Comparison of ENCODE assay signal across 22 mouse cellular contexts in the genomic region with DNA sequence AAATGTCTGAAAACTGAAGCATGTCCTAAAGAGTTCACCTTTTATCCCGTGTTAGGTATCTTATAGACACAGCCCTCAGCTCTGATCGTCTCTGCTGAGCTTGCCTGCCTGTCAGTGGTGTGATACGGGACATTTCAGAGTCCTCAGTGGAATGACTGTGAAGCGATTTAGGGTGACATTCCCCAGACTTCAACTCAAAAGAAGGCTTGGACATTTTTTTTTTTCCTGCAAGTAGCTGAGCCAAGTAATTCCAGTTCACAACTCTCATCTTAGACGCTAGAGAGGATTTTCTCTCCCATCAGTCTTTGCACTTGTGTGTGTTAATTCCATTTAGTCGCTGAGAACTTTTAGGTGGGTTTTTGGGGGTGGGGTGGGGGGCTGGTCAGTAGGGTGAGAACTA. TPM values are rescaled to one million over a fixed set of nuclear protein-coding genes. Genes with fewer than 3 reads are reported as not detected.
DNase-seq lines count a peak whose midpoint lies in the region; ATAC-seq lines count a peak whose summit lies in the region.
"Had no signal": no experiment of that assay in that cellular context is flagged by ENCODE, and none has a peak within 500 bp of the region (broad histone marks: within the 10 kb centered on the region; RNA-seq: fewer than 3 reads in every experiment).

No protein-coding gene starts in this region.

- no peak overlapping the region for H3K4me2 ChIP-seq in intestine, embryonic 14.5 days (ENCODE audit: low read length)
- H3K4me2 ChIP-seq in intestine, embryonic 16.5 days (ENCODE audit: low read depth, low read length) = no peak overlapping the region
- peak overlapping the region; percentile 19; the same call in 1 of the 2 replicates for H3K4me2 ChIP-seq in embryonic facial prominence, embryonic 15.5 days (replicated peaks)
- no peak overlapping the region for H3K4me2 ChIP-seq in stomach, embryonic 16.5 days (ENCODE audit: low read depth, low read length)
- no peak overlapping the region for H3K4me2 ChIP-seq in liver, embryonic 12.5 days

- intact Hi-C loops in heart, postnatal 10 days (cut with DNase I) = loop anchor here (5.0 kb wide), 1 partner anchor 48 kb away; a partner anchor contains a TSS

- H3K9ac ChIP-seq in intestine, embryonic 14.5 days (ENCODE audit: low read length) = no peak overlapping the region
- H3K9ac ChIP-seq in intestine, embryonic 16.5 days (ENCODE audit: low read depth, low read length) = no peak overlapping the region
- no peak overlapping the region for H3K9ac ChIP-seq in embryonic facial prominence, embryonic 15.5 days
- no peak overlapping the region for H3K9ac ChIP-seq in stomach, embryonic 16.5 days (ENCODE audit: low read length)
- no peak overlapping the region for H3K9ac ChIP-seq in liver, embryonic 12.5 days
- H3K9ac ChIP-seq: liver, embryonic 14.5 days had no signal

- 31% methylated on average over 6 of the region's 6 CpGs for WGBS in intestine, embryonic 14.5 days
- WGBS in intestine, embryonic 16.5 days = 53% methylated on average over 6 of the region's 6 CpGs
- WGBS in embryonic facial prominence, embryonic 15.5 days = 39% methylated on average over 6 of the region's 6 CpGs
- WGBS in stomach, embryonic 16.5 days = 40% methylated on average over 6 of the region's 6 CpGs
- 46% methylated on average over 6 of the region's 6 CpGs for WGBS in liver, embryonic 12.5 days (ENCODE audit: insufficient replicate concordance)

- H3K4me1 ChIP-seq in intestine, embryonic 14.5 days (replicated peaks; ENCODE audit: control insufficient read depth, insufficient read depth, low read length) = 0 out of 2 replicates have a peak, but pooled peaks cover 4% of the 10 kb centered on the region
- no peaks in the 10 kb centered on the region for H3K4me1 ChIP-seq in intestine, embryonic 16.5 days (ENCODE audit: control insufficient read depth, insufficient read depth, low read length)
- H3K4me1 ChIP-seq in embryonic facial prominence, embryonic 15.5 days = peaks cover 24% of the 10 kb centered on the region
- peaks cover 4% of the 10 kb centered on the region for H3K4me1 ChIP-seq in stomach, embryonic 16.5 days (ENCODE audit: control insufficient read depth, insufficient read depth, low read length)
- H3K4me1 ChIP-seq in liver, embryonic 12.5 days = no peaks in the 10 kb centered on the region

- DNase-seq in heart, adult 11 months = peak; percentile 74
- no peak for DNase-seq in heart, postnatal 10 days
- no peak for DNase-seq in intestine, embryonic 14.5 days (ENCODE audit: low spot score)
- no peak for DNase-seq in left cerebral cortex, adult 9 months (ENCODE audit: low spot score in 2 of 2)
- DNase-seq: adrenal gland, adult 8-10 months; cerebellum, adult 11-12 months; cerebellum, postnatal 25 days; gastrocnemius, postnatal 10 days; kidney, adult 18-20 months; kidney, postnatal 14 days; lung, postnatal 14 days; right cerebral cortex, adult 18-20 months; thymus, postnatal 14 days had no signal

- no peaks in the 10 kb centered on the region for H3K9me3 ChIP-seq in intestine, embryonic 14.5 days (ENCODE audit: control insufficient read depth, low read length)
- H3K9me3 ChIP-seq in intestine, embryonic 16.5 days (ENCODE audit: control insufficient read depth, low read length) = no peaks in the 10 kb centered on the region
- no peaks in the 10 kb centered on the region for H3K9me3 ChIP-seq in embryonic facial prominence, embryonic 15.5 days (replicated peaks)
- no peaks in the 10 kb centered on the region for H3K9me3 ChIP-seq in stomach, embryonic 16.5 days (replicated peaks; ENCODE audit: control insufficient read depth, low read length)
- H3K9me3 ChIP-seq in liver, embryonic 12.5 days (replicated peaks) = no peaks in the 10 kb centered on the region
- H3K9me3 ChIP-seq: heart, embryonic 10.5 days had no signal

- 0 out of 2 replicates have a peak overlapping the region, but pooled peaks have one; percentile 11 for H3K27ac ChIP-seq in intestine, embryonic 14.5 days (ENCODE audit: low read depth)
- H3K27ac ChIP-seq in intestine, embryonic 16.5 days (ENCODE audit: low read length) = no peak overlapping the region
- peak overlapping the region; percentile 93 for H3K27ac ChIP-seq in embryonic facial prominence, embryonic 15.5 days (replicated peaks)
- H3K27ac ChIP-seq in stomach, embryonic 16.5 days (ENCODE audit: low read length) = peak overlapping the region; percentile 23; the same call in 1 of the 2 replicates
- no peak overlapping the region for H3K27ac ChIP-seq in liver, embryonic 12.5 days
- H3K27ac ChIP-seq: heart, embryonic 10.5 days; liver, embryonic 14.5 days had no signal

- no peak for ATAC-seq in intestine, embryonic 14.5 days (replicated peaks; ENCODE audit: low FRiP score, low TSS enrichment, low read depth)
- ATAC-seq in intestine, embryonic 16.5 days = no peak
- ATAC-seq in embryonic facial prominence, embryonic 15.5 days (ENCODE audit: insufficient number of reproducible peaks, low FRiP score, low TSS enrichment, low read depth) = no peak
- no peak for ATAC-seq in stomach, embryonic 16.5 days (ENCODE audit: insufficient read depth, low FRiP score)
- ATAC-seq in liver, embryonic 12.5 days = no peak
- ATAC-seq: hindbrain, embryonic 16.5 days had no signal

- H3K36me3 ChIP-seq in intestine, embryonic 14.5 days (ENCODE audit: control insufficient read depth, insufficient read depth, low read length) = no peaks in the 10 kb centered on the region
- no peaks in the 10 kb centered on the region for H3K36me3 ChIP-seq in intestine, embryonic 16.5 days (ENCODE audit: control insufficient read depth, insufficient read depth, low read length)
- H3K36me3 ChIP-seq in embryonic facial prominence, embryonic 15.5 days = no peaks in the 10 kb centered on the region
- H3K36me3 ChIP-seq in stomach, embryonic 16.5 days (ENCODE audit: control insufficient read depth, insufficient read depth, low read length) = no peaks in the 10 kb centered on the region
- H3K36me3 ChIP-seq in liver, embryonic 12.5 days = no peaks in the 10 kb centered on the region
- H3K36me3 ChIP-seq: heart, embryonic 10.5 days had no signal

- no peaks in the 10 kb centered on the region for H3K27me3 ChIP-seq in intestine, embryonic 14.5 days (replicated peaks; ENCODE audit: control insufficient read depth, insufficient read depth, low read length)
- H3K27me3 ChIP-seq in intestine, embryonic 16.5 days (replicated peaks; ENCODE audit: control insufficient read depth, insufficient read depth, low read length) = no peaks in the 10 kb centered on the region
- H3K27me3 ChIP-seq in embryonic facial prominence, embryonic 15.5 days = no peaks in the 10 kb centered on the region
- H3K27me3 ChIP-seq in stomach, embryonic 16.5 days (ENCODE audit: control insufficient read depth, insufficient read depth, low read length) = no peaks in the 10 kb centered on the region
- H3K27me3 ChIP-seq in liver, embryonic 12.5 days (replicated peaks) = no peaks in the 10 kb centered on the region

- H3K4me3 ChIP-seq in intestine, embryonic 14.5 days (ENCODE audit: low read depth, low read length) = no peak overlapping the region
- no peak overlapping the region for H3K4me3 ChIP-seq in intestine, embryonic 16.5 days (ENCODE audit: low read length)
- H3K4me3 ChIP-seq in embryonic facial prominence, embryonic 15.5 days (replicated peaks) = no peak overlapping the region
- no peak overlapping the region for H3K4me3 ChIP-seq in stomach, embryonic 16.5 days (replicated peaks; ENCODE audit: low read length)
- no peak overlapping the region for H3K4me3 ChIP-seq in liver, embryonic 12.5 days
- H3K4me3 ChIP-seq: heart, embryonic 10.5 days had no signal

RNA-seq across cellular contexts. Expression of a gene that starts 42.7 kb away (rescaled TPM):
- 1 to 10 TPM; 4.9 to 6.0 TPM for total RNA-seq in heart, postnatal 10 days (2021)
- polyA plus RNA-seq in intestine, embryonic 14.5 days (2014; fragmentation: Nextera tagmentation; extraction: Ambion mirVana) = 15.1 and 17.5 TPM in 2 replicates
- 15.9 and 16.6 TPM in 2 replicates for polyA plus RNA-seq in intestine, embryonic 16.5 days (2015; fragmentation: Nextera tagmentation; extraction: Ambion mirVana)
- polyA plus RNA-seq in embryonic facial prominence, embryonic 15.5 days (2015; fragmentation: Nextera tagmentation; extraction: Ambion mirVana) = 28.6 and 30.3 TPM in 2 replicates
- polyA plus RNA-seq in stomach, embryonic 16.5 days (2015; fragmentation: Nextera tagmentation; extraction: Ambion mirVana) = 18.8 and 19.0 TPM in 2 replicates
- 6.0 and 7.1 TPM in 2 replicates for polyA plus RNA-seq in liver, embryonic 12.5 days (2016; fragmentation: Nextera tagmentation; extraction: Ambion mirVana)

RNA-seq across cellular contexts. Expression of a gene that starts 47.3 kb away (rescaled TPM):
- total RNA-seq in heart, postnatal 10 days (2021) = 10 to 100 TPM; 34.9 to 45.4 TPM
- 1.2 and 2.2 TPM in 2 replicates for polyA plus RNA-seq in intestine, embryonic 14.5 days (2014; fragmentation: Nextera tagmentation; extraction: Ambion mirVana)
- polyA plus RNA-seq in intestine, embryonic 16.5 days (2015; fragmentation: Nextera tagmentation; extraction: Ambion mirVana) = 5.7 and 7.9 TPM in 2 replicates
- polyA plus RNA-seq in embryonic facial prominence, embryonic 15.5 days (2015; fragmentation: Nextera tagmentation; extraction: Ambion mirVana) = 98.5 and 110 TPM in 2 replicates
- polyA plus RNA-seq in stomach, embryonic 16.5 days (2015; fragmentation: Nextera tagmentation; extraction: Ambion mirVana) = 6.7 and 9.6 TPM in 2 replicates
- 0.62 and 1.2 TPM in 2 replicates for polyA plus RNA-seq in liver, embryonic 12.5 days (2016; fragmentation: Nextera tagmentation; extraction: Ambion mirVana)
- total RNA-seq: megakaryocyte-erythroid progenitor cell, adult 5-6 weeks; MEL had no signal

Comparison
In these comparisons a context has a peak if more than half of its experiments do, and no peak if none do; other contexts are left out.
1. H3K27ac ChIP-seq: peak in intestine, embryonic 14.5 days (single experiment), embryonic facial prominence, embryonic 15.5 days (single experiment) and stomach, embryonic 16.5 days (single experiment); none in intestine, embryonic 16.5 days (single experiment) and liver, embryonic 12.5 days (single experiment).